Mouse (Mus musculus) lung, postnatal 4 days (tissue): ENCODE results near the gene Smc3.
A peak's percentile ranks its signal among the peaks of the same experiment; 100 is the strongest.
"Not testable (repeated sequence)": the region's sequence is repeated elsewhere in the genome, so short reads cannot be mapped to it uniquely, and the experiment has no call there.

Source experiments
- DNase-seq, 2 experiments: peaks; one replicate each; pipeline ENCODE4 v3.0.0; 2021

The Smc3 gene

GRCm38 (mm10) chr19:53656443-53656842 lies 56.2 kb downstream of the Smc3 start:
- not testable (repeated sequence) for DNase-seq

- DNase-seq: no peak
These were observed 57.2 kb downstream of the Smc3 start for GRCm38 (mm10) chr19:53657437-53657836.

- no peak for DNase-seq
These were observed 60.7 kb downstream of the Smc3 start for GRCm38 (mm10) chr19:53660722-53661420.

- no peak for DNase-seq
These were observed 61.9 kb downstream of the Smc3 start for GRCm38 (mm10) chr19:53661938-53662722.

- no peak for DNase-seq
These were observed 64.6 kb downstream of the Smc3 start for GRCm38 (mm10) chr19:53664831-53665230.

- no peak for DNase-seq
These were observed 65.2 kb downstream of the Smc3 start for GRCm38 (mm10) chr19:53665391-53665790.

GRCm38 (mm10) chr19:53666708-53667107 lies 66.5 kb downstream of the Smc3 start:
- no peak for DNase-seq

GRCm38 (mm10) chr19:53668821-53669220 lies 68.6 kb downstream of the Smc3 start:
- no peak for DNase-seq

- no peak for DNase-seq
These were observed 70.5 kb downstream of the Smc3 start for GRCm38 (mm10) chr19:53670625-53671141.

- DNase-seq: no peak
These were observed 71.2 kb downstream of the Smc3 start for GRCm38 (mm10) chr19:53671432-53671831.

- DNase-seq: no peak
These were observed 74.1 kb downstream of the Smc3 start for GRCm38 (mm10) chr19:53674131-53674925.

GRCm38 (mm10) chr19:53676228-53676627 lies 76.0 kb downstream of the Smc3 start:
- DNase-seq: no peak

- peak; percentile 56 to 78 for DNase-seq
These were observed 76.8 kb downstream of the Smc3 start, which contains the start of gene Rbm20 for GRCm38 (mm10) chr19:53676718-53677634. TSS of gene Rbm20 (plus strand) at chr19:53677306.

- DNase-seq: no peak
These were observed 79.0 kb downstream of the Smc3 start for GRCm38 (mm10) chr19:53679194-53679593.

GRCm38 (mm10) chr19:53679981-53680380 lies 79.8 kb downstream of the Smc3 start:
- DNase-seq: no peak

- no peak for DNase-seq
These were observed 82.2 kb downstream of the Smc3 start for GRCm38 (mm10) chr19:53682427-53682826.

GRCm38 (mm10) chr19:53687592-53687991 lies 87.4 kb downstream of the Smc3 start:
- DNase-seq: no peak

GRCm38 (mm10) chr19:53690816-53691215 lies 90.6 kb downstream of the Smc3 start:
- no peak for DNase-seq

- DNase-seq: no peak
These were observed 93.8 kb downstream of the Smc3 start for GRCm38 (mm10) chr19:53694020-53694419.
